Mouse (Mus musculus): ENCODE measurements around the gene Flt1. TPM values are rescaled to one million over a fixed set of nuclear protein-coding genes. Genes with fewer than 3 reads are reported as not detected.
A peak's percentile ranks its signal among the peaks of the same experiment; 100 is the strongest.

Flt1 gene
- total and polyA plus RNA-seq, 3 experiments, result 0.03 to 0.08 TPM; not detected in 1

DNA sequence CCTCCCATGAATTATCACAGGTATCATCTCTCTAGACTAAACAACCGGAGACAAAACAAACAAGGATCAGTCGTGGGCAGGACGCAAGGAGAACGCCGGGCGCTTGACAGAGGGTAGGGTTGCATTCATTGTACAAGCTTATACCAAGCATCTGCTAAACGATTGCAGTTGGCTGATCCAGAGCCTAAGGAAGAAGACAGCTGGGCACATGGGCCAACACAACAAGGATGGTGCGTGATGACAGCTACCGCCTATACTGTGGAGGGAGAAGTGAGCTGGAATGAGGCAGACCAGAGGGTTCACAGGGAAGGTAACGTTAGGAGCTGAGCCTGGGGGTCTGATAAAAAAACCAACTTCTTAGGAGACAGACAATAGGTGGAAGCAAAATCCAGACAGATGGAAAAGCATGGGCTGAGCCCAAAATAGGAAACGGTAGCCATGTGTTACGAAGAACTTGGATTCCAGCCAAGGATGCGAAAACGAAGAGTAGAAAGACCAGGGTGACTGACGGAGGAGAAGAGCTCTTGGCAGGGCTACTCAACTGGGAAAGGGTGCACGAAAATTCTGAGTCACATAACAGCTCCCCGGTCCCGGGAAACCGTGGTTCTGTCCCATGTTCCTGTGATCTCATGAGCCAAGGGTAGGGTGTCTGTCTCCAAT is 53.9 kb downstream of the Flt1 start:
- no peak overlapping the region for H3K4me3 ChIP-seq (ENCODE audit: control insufficient read depth in 1 of 2, insufficient read depth in 1 of 2, low read depth in 2 of 2, low read length in 2 of 2)
- H3K36me3 ChIP-seq (ENCODE audit: control insufficient read depth in 1 of 2, insufficient read depth in 2 of 2, low read length in 2 of 2), result no peaks in the 10 kb centered on the region
- no peak overlapping the region for H3K9ac ChIP-seq (ENCODE audit: control insufficient read depth, low read depth, low read length, poor library complexity, severe bottlenecking)
- H3K27me3 ChIP-seq (ENCODE audit: control insufficient read depth in 1 of 2, insufficient read depth in 2 of 2, low read length in 2 of 2), result no peaks in the 10 kb centered on the region
- DNase-seq (ENCODE audit: low read depth, low spot score), result no peak
- no peaks in the 10 kb centered on the region for H3K79me2 ChIP-seq (ENCODE audit: control insufficient read depth, insufficient read depth, low read length, poor library complexity)
- H3K4me1 ChIP-seq (ENCODE audit: control insufficient read depth in 1 of 2, insufficient read depth in 2 of 2, low read length in 2 of 2), result no peaks in the 10 kb centered on the region
- no peaks in the 10 kb centered on the region for H3K9me3 ChIP-seq (replicated peaks; ENCODE audit: insufficient read depth, low read length)
- no peak overlapping the region for H3K27ac ChIP-seq (ENCODE audit: control insufficient read depth, low read depth, low read length)
- TF ChIP-seq E2F4 (IDR thresholded peaks at IDR 0.05; ENCODE audit: borderline replicate concordance, low read depth, low read length) (no peak), TCF12 (IDR thresholded peaks at IDR 0.05; ENCODE audit: low read depth, low read length) (no peak), ZKSCAN1 (IDR thresholded peaks at IDR 0.05; ENCODE audit: low read depth, low read length) (no peak), POLR2AphosphoS2 (IDR thresholded peaks at IDR 0.05; ENCODE audit: low read length) (no peak), ZC3H11A (IDR thresholded peaks at IDR 0.05; ENCODE audit: low read depth, low read length) (no peak), POLR2AphosphoS5 (IDR thresholded peaks at IDR 0.05; ENCODE audit: borderline replicate concordance, low read depth, low read length) (no peak), MAX (IDR thresholded peaks at IDR 0.05; ENCODE audit: low read length) (no peak), USF2 (IDR thresholded peaks at IDR 0.05; ENCODE audit: borderline replicate concordance in 1 of 2, insufficient read depth in 1 of 2, low read depth in 1 of 2, low read length in 2 of 2) (no peak), MEF2A (IDR thresholded peaks at IDR 0.05; ENCODE audit: extremely low read depth, insufficient replicate concordance, low read depth, low read length, poor library complexity, severe bottlenecking) (no peak), NRF1 (IDR thresholded peaks at IDR 0.05; ENCODE audit: insufficient read depth, low read depth, low read length, poor library complexity, severe bottlenecking) (no peak), POLR2A (IDR thresholded peaks at IDR 0.05; ENCODE audit: control insufficient read depth in 1 of 2, insufficient read depth in 1 of 2, low read depth in 1 of 2, low read length in 2 of 2, poor library complexity in 1 of 2) (no peak), TAL1 (IDR thresholded peaks at IDR 0.05; ENCODE audit: low read length) (no peak), UBTF (IDR thresholded peaks at IDR 0.05; ENCODE audit: borderline replicate concordance, insufficient read depth, low read depth, low read length) (no peak), TBP (IDR thresholded peaks at IDR 0.05; ENCODE audit: low read depth, low read length) (no peak), HCFC1 (IDR thresholded peaks at IDR 0.05; ENCODE audit: low read depth, low read length) (no peak), SMC3 (IDR thresholded peaks at IDR 0.05; ENCODE audit: low read depth, low read length) (no peak)

GRCm38 (mm10) chr5:147668637-147669344 is 57.0 kb downstream of the Flt1 start:
- no peaks in the 10 kb centered on the region for H3K27me3 ChIP-seq (ENCODE audit: control insufficient read depth in 1 of 2, insufficient read depth in 2 of 2, low read length in 2 of 2)
- H3K9ac ChIP-seq (ENCODE audit: control insufficient read depth, low read depth, low read length, poor library complexity, severe bottlenecking), result no peak overlapping the region
- H3K9me3 ChIP-seq (replicated peaks; ENCODE audit: insufficient read depth, low read length), result no peaks in the 10 kb centered on the region
- TF ChIP-seq CTCF (IDR thresholded peaks at IDR 0.05 in 2 of 3, conservative IDR thresholded peaks at IDR 0.05 in 1 of 3; ENCODE audit: control insufficient read depth in 1 of 3, insufficient read depth in 1 of 3, low read depth in 2 of 3, low read length in 3 of 3, poor library complexity in 1 of 3, severe bottlenecking in 1 of 3) (peak; percentile 2 to 18 (median 18); a peak in 2 of 6 replicates), UBTF (IDR thresholded peaks at IDR 0.05; ENCODE audit: borderline replicate concordance, insufficient read depth, low read depth, low read length) (no peak)
- peak; percentile 14 for DNase-seq (ENCODE audit: low read depth, low spot score)
- no peaks in the 10 kb centered on the region for H3K79me2 ChIP-seq (ENCODE audit: control insufficient read depth, insufficient read depth, low read length, poor library complexity)
- H3K4me1 ChIP-seq (ENCODE audit: control insufficient read depth in 1 of 2, insufficient read depth in 2 of 2, low read length in 2 of 2), result no peaks in the 10 kb centered on the region
- no peak overlapping the region for H3K4me3 ChIP-seq (ENCODE audit: control insufficient read depth in 1 of 2, insufficient read depth in 1 of 2, low read depth in 2 of 2, low read length in 2 of 2)
- H3K36me3 ChIP-seq (ENCODE audit: control insufficient read depth in 1 of 2, insufficient read depth in 2 of 2, low read length in 2 of 2), result no peaks in the 10 kb centered on the region
- H3K27ac ChIP-seq (ENCODE audit: control insufficient read depth, low read depth, low read length), result no peak overlapping the region

Data from MEL (cell line).